Mouse (Mus musculus): ENCODE measurements around the gene Chd9.

- TF ChIP-seq POLR2A (IDR thresholded peaks at IDR 0.05; ENCODE audit: low read depth, low read length) (no peak), CTCF (IDR thresholded peaks at IDR 0.05; ENCODE audit: extremely low read depth, insufficient read length, insufficient replicate concordance, low read depth, low read length) (no peak)
These were observed 210.5 kb downstream of the Chd9 start for GRCm38 (mm10) chr8:91038637-91039036.

All from small intestine, adult 2 months (tissue).